Mouse (Mus musculus) intestine, postnatal 0 days (tissue): ENCODE data around the gene Gm14440. TPM values are rescaled to one million over a fixed set of nuclear protein-coding genes. Genes with fewer than 3 reads are reported as not detected.
"Not testable (repeated sequence)": the region's sequence is repeated elsewhere in the genome, so short reads cannot be mapped to it uniquely, and the experiment has no call there.

ENCODE experiments used
- ATAC-seq: fragments of 200-750 bp; cut with Nextera tagmentation; 2 replicates; pipeline ENCODE4 v1.8.0; 2017; ENCODE audit warnings: mild to moderate bottlenecking, moderate TSS enrichment, moderate library complexity
- H3K27ac ChIP-seq: fragments of 300-500 bp; sonication (generic); 2 replicates; pipeline ENCODE4 v1.5.1; 2014; ENCODE audit warnings: mild to moderate bottlenecking, low read depth, low read length, moderate library complexity
- H3K27me3 ChIP-seq: fragments of 300-500 bp; sonication (generic); replicated peaks from 2 replicates; pipeline ENCODE4 v1.6.1; 2014; ENCODE audit warnings: low read length, mixed read lengths; ENCODE audit not compliant: control insufficient read depth, insufficient read depth
- H3K36me3 ChIP-seq: fragments of 300-500 bp; sonication (generic); 2 replicates; pipeline ENCODE4 v1.6.1; 2014; ENCODE audit warnings: mild to moderate bottlenecking, moderate library complexity; ENCODE audit not compliant: control insufficient read depth, insufficient read depth
- H3K4me1 ChIP-seq: fragments of 300-500 bp; sonication (generic); replicated peaks from 2 replicates; pipeline ENCODE4 v1.6.1; 2014; ENCODE audit warnings: antibody characterized with exemption, low read length, mixed read lengths; ENCODE audit not compliant: control insufficient read depth, insufficient read depth
- H3K4me2 ChIP-seq: fragments of 300-500 bp; sonication (generic); replicated peaks from 2 replicates; pipeline ENCODE4 v1.6.1; 2014; ENCODE audit warnings: low read depth, mild to moderate bottlenecking, moderate library complexity
- H3K4me3 ChIP-seq: fragments of 300-500 bp; sonication (generic); 2 replicates; pipeline ENCODE4 v1.5.1; 2014; ENCODE audit warnings: low read depth, low read length
- H3K9ac ChIP-seq: fragments of 300-500 bp; sonication (generic); 2 replicates; pipeline ENCODE4 v1.6.1; 2014; ENCODE audit warnings: mild to moderate bottlenecking, low read depth, low read length
- H3K9me3 ChIP-seq: fragments of 300-500 bp; sonication (generic); 2 replicates; pipeline ENCODE4 v1.6.1; 2016; ENCODE audit warnings: mixed run types; ENCODE audit not compliant: control insufficient read depth
- WGBS: fragments of 180-500 bp; shearing (Covaris S2); extraction: QIAGEN DNeasy Blood & Tissue Kit; methylation state at CpG from one replicate; pipeline ENCODE4 v1.1.7; 2014; 5-methylcytosine and 5-hydroxymethylcytosine counted together
- polyA plus RNA-seq: library from polyadenylated mRNA; unstranded; fragments of >200 nt; fragmentation: Nextera tagmentation; extraction: Ambion mirVana; gene quantifications from 2 replicates; pipeline ENCODE4 v1.2.1, GENCODE M21; 2015

Gm14440 gene
- 0.41 TPM in 1 of 2 replicates, not detected in the other for polyA plus RNA-seq

- H3K27ac ChIP-seq, H3K36me3 ChIP-seq, ATAC-seq, H3K4me1 ChIP-seq, H3K4me3 ChIP-seq, H3K9me3 ChIP-seq, H3K9ac ChIP-seq, H3K27me3 ChIP-seq, H3K4me2 ChIP-seq: not testable (repeated sequence)
- WGBS = no CpG with 5 or more reads among the region's 6 CpGs
These were observed at the start of gene Gm14440 for GRCm38 (mm10) chr2:175274825-175275224. Gene Gm14440, plus strand, starts transcription at chr2:175275125.

Other genes starting within 250 kb of the Gm14440 start
- 0.77 and 1.2 TPM in 2 replicates for gene Gm14393, start 207.3 kb upstream of the Gm14440 start, polyA plus RNA-seq
- 2.1 and 2.2 TPM in 2 replicates for gene Gm14399, start 133.1 kb upstream of the Gm14440 start, polyA plus RNA-seq
- gene Gm14443, start 99.3 kb upstream of the Gm14440 start, polyA plus RNA-seq = 0.13 and 0.17 TPM in 2 replicates
- 1.3 and 1.7 TPM in 2 replicates for gene Gm14391, start 68.2 kb upstream of the Gm14440 start, polyA plus RNA-seq
- gene Gm4631, start 63.1 kb downstream of the Gm14440 start, polyA plus RNA-seq = 4.9 and 5.5 TPM in 2 replicates
- 2.0 and 2.1 TPM in 2 replicates for gene Zfp968, start 97.3 kb downstream of the Gm14440 start, polyA plus RNA-seq
- gene Gm4724, start 160.7 kb downstream of the Gm14440 start, polyA plus RNA-seq = 2.9 and 4.8 TPM in 2 replicates
- 2.9 and 4.8 TPM in 2 replicates for gene Zfp965, start 194.9 kb downstream of the Gm14440 start, polyA plus RNA-seq